Mouse (Mus musculus) cerebellum, adult 9-11 months (tissue): ENCODE measurements around the gene Dcn.

ENCODE experiments used
- DNase-seq: peaks from one replicate; pipeline ENCODE4 v3.0.0; 2022

Gene Dcn

DNA sequence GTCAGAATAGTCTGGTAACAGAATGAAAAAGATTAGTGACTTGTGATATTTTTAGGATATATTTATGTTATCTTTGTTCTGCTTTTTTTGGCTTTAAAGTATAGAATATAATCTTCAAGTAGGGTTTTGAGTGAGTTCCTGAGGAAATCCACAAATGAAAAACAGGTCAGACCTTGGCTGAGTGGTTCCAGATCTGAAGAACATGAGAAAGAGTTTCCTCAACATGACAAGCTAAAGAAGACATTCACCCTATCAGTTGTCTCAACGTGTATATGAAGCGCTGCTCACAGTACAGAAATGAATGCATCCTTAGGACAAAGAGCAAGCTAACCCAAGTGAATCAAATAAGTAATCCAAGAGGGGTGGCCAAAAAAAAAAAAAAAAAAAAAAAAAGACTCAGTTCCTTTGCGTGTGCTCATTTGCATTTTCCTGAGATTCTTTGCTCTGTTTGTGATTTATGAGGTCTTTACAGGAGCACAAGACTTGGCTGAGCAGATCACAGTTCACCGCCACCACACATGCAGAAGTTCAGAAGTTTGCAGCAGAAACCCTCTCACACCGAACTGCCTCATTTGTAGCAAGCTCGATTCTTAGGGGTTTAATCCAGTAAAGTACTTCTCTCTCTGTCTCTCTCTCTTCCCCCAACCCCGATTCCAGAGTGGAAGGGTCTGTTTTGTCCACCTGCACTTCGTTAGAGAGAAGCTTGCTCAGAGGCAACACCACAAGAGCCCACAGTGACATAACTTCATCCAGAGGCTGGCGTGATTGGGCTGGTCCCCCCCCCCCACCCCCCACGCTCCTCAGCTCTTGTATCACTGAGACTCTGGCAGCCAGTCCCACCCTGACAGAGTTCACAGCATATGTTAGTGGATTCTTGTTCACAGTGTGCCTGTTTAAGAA is 85.8 kb downstream of the Dcn start, which contains the start of gene Lum:
TSS of gene Lum (plus strand) at position 172 of the 900 bp plus-strand sequence.
- no peak for DNase-seq

GRCm38 (mm10) chr10:97567489-97568135 is 88.2 kb downstream of the Dcn start:
- peak; percentile 24 for DNase-seq
